Mouse (Mus musculus): Measurements from ENCODE around the gene Sec14l1. TPM values are rescaled to one million over a fixed set of nuclear protein-coding genes. Genes with fewer than 3 reads are reported as not detected.

Gene Sec14l1
- polyA plus RNA-seq, 1 experiment from 2014 or later: 43.6 TPM

- Histone ChIP-seq H3K4me2 (ENCODE audit: low read length) (peak overlapping the region; percentile 36), H3K27me3 (replicated peaks; ENCODE audit: control insufficient read depth, insufficient read depth, low read length) (no peaks in the 10 kb centered on the region), H3K27ac (ENCODE audit: low read depth, low read length) (no peak overlapping the region), H3K36me3 (ENCODE audit: control insufficient read depth, insufficient read depth, low read length) (no peaks in the 10 kb centered on the region), H3K4me1 (ENCODE audit: control insufficient read depth, insufficient read depth, low read length) (peaks cover 9% of the 10 kb centered on the region), H3K9ac (ENCODE audit: low read length) (peak overlapping the region; percentile 29; the same call in 1 of the 2 replicates), H3K4me3 (ENCODE audit: low read depth, low read length) (no peak overlapping the region), H3K9me3 (replicated peaks; ENCODE audit: control insufficient read depth, low read length) (no peaks in the 10 kb centered on the region)
- peak; percentile 11 for DNase-seq (ENCODE audit: low spot score)
- no peak for ATAC-seq
- WGBS: 57% methylated on average over 15 of the region's 15 CpGs
These were observed 60.0 kb downstream of the Sec14l1 start for GRCm38 (mm10) chr11:117174924-117175323.

GRCm38 (mm10) chr11:117175472-117175871 is 60.5 kb downstream of the Sec14l1 start:
- Histone ChIP-seq H3K9ac (ENCODE audit: low read length) (no peak overlapping the region), H3K27me3 (replicated peaks; ENCODE audit: control insufficient read depth, insufficient read depth, low read length) (no peaks in the 10 kb centered on the region), H3K4me3 (ENCODE audit: low read depth, low read length) (no peak overlapping the region), H3K4me2 (ENCODE audit: low read length) (no peak overlapping the region), H3K4me1 (ENCODE audit: control insufficient read depth, insufficient read depth, low read length) (peaks cover 9% of the 10 kb centered on the region), H3K36me3 (ENCODE audit: control insufficient read depth, insufficient read depth, low read length) (no peaks in the 10 kb centered on the region), H3K9me3 (replicated peaks; ENCODE audit: control insufficient read depth, low read length) (no peaks in the 10 kb centered on the region), H3K27ac (ENCODE audit: low read depth, low read length) (no peak overlapping the region)
- WGBS: 74% methylated on average over 12 of the region's 12 CpGs
- DNase-seq (ENCODE audit: low spot score) (no peak), ATAC-seq (no peak)

GRCm38 (mm10) chr11:117176304-117176703 is 61.3 kb downstream of the Sec14l1 start:
- H3K27me3 ChIP-seq (replicated peaks; ENCODE audit: control insufficient read depth, insufficient read depth, low read length): no peaks in the 10 kb centered on the region
- H3K9me3 ChIP-seq (replicated peaks; ENCODE audit: control insufficient read depth, low read length): no peaks in the 10 kb centered on the region
- H3K27ac ChIP-seq (ENCODE audit: low read depth, low read length): no peak overlapping the region
- peaks cover 9% of the 10 kb centered on the region for H3K4me1 ChIP-seq (ENCODE audit: control insufficient read depth, insufficient read depth, low read length)
- no peak overlapping the region for H3K4me2 ChIP-seq (ENCODE audit: low read length)
- 36% methylated on average over 5 of the region's 5 CpGs for WGBS
- peak; percentile 45 for DNase-seq (ENCODE audit: low spot score)
- no peak for ATAC-seq
- H3K9ac ChIP-seq (ENCODE audit: low read length): no peak overlapping the region
- H3K36me3 ChIP-seq (ENCODE audit: control insufficient read depth, insufficient read depth, low read length): no peaks in the 10 kb centered on the region
- H3K4me3 ChIP-seq (ENCODE audit: low read depth, low read length): no peak overlapping the region

- H3K9ac ChIP-seq (ENCODE audit: low read length): no peak overlapping the region
- no peaks in the 10 kb centered on the region for H3K36me3 ChIP-seq (ENCODE audit: control insufficient read depth, insufficient read depth, low read length)
- H3K4me2 ChIP-seq (ENCODE audit: low read length): no peak overlapping the region
- peaks cover 9% of the 10 kb centered on the region for H3K4me1 ChIP-seq (ENCODE audit: control insufficient read depth, insufficient read depth, low read length)
- ATAC-seq: peak; percentile 33; the same call in 1 of the 2 replicates
- WGBS: 83% methylated on average over 5 of the region's 5 CpGs
- peaks cover 1% of the 10 kb centered on the region for H3K9me3 ChIP-seq (replicated peaks; ENCODE audit: control insufficient read depth, low read length)
- no peak overlapping the region for H3K4me3 ChIP-seq (ENCODE audit: low read depth, low read length)
- H3K27me3 ChIP-seq (replicated peaks; ENCODE audit: control insufficient read depth, insufficient read depth, low read length): no peaks in the 10 kb centered on the region
- DNase-seq (ENCODE audit: low spot score): no peak
- H3K27ac ChIP-seq (ENCODE audit: low read depth, low read length): no peak overlapping the region
These were observed 61.9 kb downstream of the Sec14l1 start for GRCm38 (mm10) chr11:117176900-117177299.

- Histone ChIP-seq H3K9ac (ENCODE audit: low read length) (no peak overlapping the region), H3K36me3 (ENCODE audit: control insufficient read depth, insufficient read depth, low read length) (no peaks in the 10 kb centered on the region), H3K27me3 (replicated peaks; ENCODE audit: control insufficient read depth, insufficient read depth, low read length) (no peaks in the 10 kb centered on the region), H3K9me3 (replicated peaks; ENCODE audit: control insufficient read depth, low read length) (peaks cover 6% of the 10 kb centered on the region), H3K4me1 (ENCODE audit: control insufficient read depth, insufficient read depth, low read length) (peaks cover 9% of the 10 kb centered on the region), H3K27ac (ENCODE audit: low read depth, low read length) (no peak overlapping the region), H3K4me3 (ENCODE audit: low read depth, low read length) (no peak overlapping the region), H3K4me2 (ENCODE audit: low read length) (no peak overlapping the region)
- 58% methylated on average over 8 of the region's 11 CpGs for WGBS
- ATAC-seq: peak; percentile 84
- peak; percentile 91 for DNase-seq (ENCODE audit: low spot score)
These were observed 62.5 kb downstream of the Sec14l1 start for GRCm38 (mm10) chr11:117177303-117177979.

GRCm38 (mm10) chr11:117179902-117180301 is 64.9 kb downstream of the Sec14l1 start:
- H3K4me3 ChIP-seq (ENCODE audit: low read depth, low read length): no peak overlapping the region
- H3K27me3 ChIP-seq (replicated peaks; ENCODE audit: control insufficient read depth, insufficient read depth, low read length): no peaks in the 10 kb centered on the region
- no peak overlapping the region for H3K9ac ChIP-seq (ENCODE audit: low read length)
- no peak overlapping the region for H3K27ac ChIP-seq (ENCODE audit: low read depth, low read length)
- ATAC-seq (no peak), DNase-seq (ENCODE audit: low spot score) (no peak)
- no peaks in the 10 kb centered on the region for H3K36me3 ChIP-seq (ENCODE audit: control insufficient read depth, insufficient read depth, low read length)
- WGBS: 84% methylated on average over 5 of the region's 5 CpGs
- peaks cover 8% of the 10 kb centered on the region for H3K9me3 ChIP-seq (replicated peaks; ENCODE audit: control insufficient read depth, low read length)
- peaks cover 1% of the 10 kb centered on the region; the same call in 1 of the 2 replicates for H3K4me1 ChIP-seq (ENCODE audit: control insufficient read depth, insufficient read depth, low read length)
- no peak overlapping the region for H3K4me2 ChIP-seq (ENCODE audit: low read length)

- ATAC-seq (no peak), DNase-seq (ENCODE audit: low spot score) (no peak)
- 90% methylated on average over 3 of the region's 3 CpGs for WGBS
- no peak overlapping the region for H3K27ac ChIP-seq (ENCODE audit: low read depth, low read length)
- peaks cover 8% of the 10 kb centered on the region for H3K9me3 ChIP-seq (replicated peaks; ENCODE audit: control insufficient read depth, low read length)
- H3K4me2 ChIP-seq (ENCODE audit: low read length): no peak overlapping the region
- H3K36me3 ChIP-seq (ENCODE audit: control insufficient read depth, insufficient read depth, low read length): no peaks in the 10 kb centered on the region
- no peak overlapping the region for H3K9ac ChIP-seq (ENCODE audit: low read length)
- no peak overlapping the region for H3K4me3 ChIP-seq (ENCODE audit: low read depth, low read length)
- no peaks in the 10 kb centered on the region for H3K27me3 ChIP-seq (replicated peaks; ENCODE audit: control insufficient read depth, insufficient read depth, low read length)
- H3K4me1 ChIP-seq (ENCODE audit: control insufficient read depth, insufficient read depth, low read length): no peaks in the 10 kb centered on the region
These were observed 67.8 kb downstream of the Sec14l1 start for GRCm38 (mm10) chr11:117182808-117183207.

- no peak overlapping the region for H3K4me3 ChIP-seq (ENCODE audit: low read depth, low read length)
- H3K36me3 ChIP-seq (ENCODE audit: control insufficient read depth, insufficient read depth, low read length): no peaks in the 10 kb centered on the region
- no peak for DNase-seq (ENCODE audit: low spot score)
- H3K9me3 ChIP-seq (replicated peaks; ENCODE audit: control insufficient read depth, low read length): peaks cover 8% of the 10 kb centered on the region
- ATAC-seq: no peak
- H3K4me2 ChIP-seq (ENCODE audit: low read length): no peak overlapping the region
- H3K4me1 ChIP-seq (ENCODE audit: control insufficient read depth, insufficient read depth, low read length): no peaks in the 10 kb centered on the region
- 82% methylated on average over 3 of the region's 3 CpGs for WGBS
- no peak overlapping the region for H3K27ac ChIP-seq (ENCODE audit: low read depth, low read length)
- no peak overlapping the region for H3K9ac ChIP-seq (ENCODE audit: low read length)
- no peaks in the 10 kb centered on the region for H3K27me3 ChIP-seq (replicated peaks; ENCODE audit: control insufficient read depth, insufficient read depth, low read length)
These were observed 68.3 kb downstream of the Sec14l1 start for GRCm38 (mm10) chr11:117183299-117183698.

- H3K4me2 ChIP-seq (ENCODE audit: low read length): no peak overlapping the region
- H3K9me3 ChIP-seq (replicated peaks; ENCODE audit: control insufficient read depth, low read length): peaks cover 8% of the 10 kb centered on the region
- H3K4me1 ChIP-seq (ENCODE audit: control insufficient read depth, insufficient read depth, low read length): no peaks in the 10 kb centered on the region
- H3K36me3 ChIP-seq (ENCODE audit: control insufficient read depth, insufficient read depth, low read length): no peaks in the 10 kb centered on the region
- no peak for DNase-seq (ENCODE audit: low spot score)
- no peak overlapping the region for H3K4me3 ChIP-seq (ENCODE audit: low read depth, low read length)
- H3K9ac ChIP-seq (ENCODE audit: low read length): no peak overlapping the region
- H3K27ac ChIP-seq (ENCODE audit: low read depth, low read length): no peak overlapping the region
- no peaks in the 10 kb centered on the region for H3K27me3 ChIP-seq (replicated peaks; ENCODE audit: control insufficient read depth, insufficient read depth, low read length)
- WGBS: 79% methylated on average over 5 of the region's 5 CpGs
- ATAC-seq: no peak
These were observed 68.9 kb downstream of the Sec14l1 start for GRCm38 (mm10) chr11:117183841-117184240.
